Comparison of ENCODE assay signal across 8 mouse cellular contexts in genomic region chr17:65885697-65886529, GRCm38 (mm10). TPM values are rescaled to one million over a fixed set of nuclear protein-coding genes. Genes with fewer than 3 reads are reported as not detected.
DNase-seq lines count a peak whose midpoint lies in the region; ATAC-seq and TF ChIP-seq lines count a peak whose summit lies in the region.

TSS of gene Ralbp1 (minus strand) at chr17:65885798.

- H3K4me1 ChIP-seq in forebrain, embryonic 10.5 days: peaks cover 30% of the 10 kb centered on the region
- peaks cover 30% of the 10 kb centered on the region for H3K4me1 ChIP-seq in heart, embryonic 15.5 days (replicated peaks)
- peaks cover 10% of the 10 kb centered on the region for H3K4me1 ChIP-seq in lung, embryonic 14.5 days (ENCODE audit: insufficient read depth)

- DNase-seq in ovary, postnatal 14 days (ENCODE audit: low spot score): peak; percentile 20
- DNase-seq in ovary, postnatal 36 days (ENCODE audit: low spot score): no peak
- DNase-seq in brain, embryonic 14.5 days (ENCODE audit: low read depth): peak; percentile 79
- peak; percentile 27 for DNase-seq in forebrain, embryonic 10.5 days (ENCODE audit: extremely low spot score, low spot score)
- DNase-seq in large intestine, adult 2 months (ENCODE audit: low read depth, low spot score): no peak
- DNase-seq in lung, embryonic 14.5 days: peak; percentile 50

- peak within 1 kb of the TSS; percentile 94 for H3K27ac ChIP-seq in forebrain, embryonic 10.5 days
- peak within 1 kb of the TSS; percentile 98 for H3K27ac ChIP-seq in heart, embryonic 15.5 days
- H3K27ac ChIP-seq in lung, embryonic 14.5 days (ENCODE audit: low read depth): peak within 1 kb of the TSS; percentile 97

- H3K27me3 ChIP-seq in forebrain, embryonic 10.5 days (ENCODE audit: poor library complexity, severe bottlenecking): no peaks in the 10 kb centered on the region
- H3K27me3 ChIP-seq in heart, embryonic 15.5 days: no peaks in the 10 kb centered on the region
- no peaks in the 10 kb centered on the region for H3K27me3 ChIP-seq in lung, embryonic 14.5 days (ENCODE audit: insufficient read depth, low read length)

- H3K9me3 ChIP-seq in forebrain, embryonic 10.5 days: no peaks in the 10 kb centered on the region
- H3K9me3 ChIP-seq in heart, embryonic 15.5 days (replicated peaks): no peaks in the 10 kb centered on the region
- H3K9me3 ChIP-seq in lung, embryonic 14.5 days (ENCODE audit: low read depth, low read length): no peaks in the 10 kb centered on the region

- no peaks in the 10 kb centered on the region for H3K36me3 ChIP-seq in forebrain, embryonic 10.5 days (replicated peaks)
- H3K36me3 ChIP-seq in heart, embryonic 15.5 days: no peaks in the 10 kb centered on the region
- no peaks in the 10 kb centered on the region for H3K36me3 ChIP-seq in lung, embryonic 14.5 days (ENCODE audit: insufficient read depth)

- H3K9ac ChIP-seq in heart, embryonic 15.5 days: peak within 1 kb of the TSS; percentile 82
- H3K9ac ChIP-seq in lung, embryonic 14.5 days: peak within 1 kb of the TSS; percentile 84

- no peak for TF ChIP-seq CTCF in brain, embryonic 14.5 days (IDR thresholded peaks at IDR 0.05; ENCODE audit: borderline replicate concordance, extremely low read depth, insufficient read depth, insufficient read length)
- no peak for TF ChIP-seq CTCF in lung, embryonic 14.5 days (IDR thresholded peaks at IDR 0.05; ENCODE audit: low read depth)

- no peak for TF ChIP-seq POLR2A in brain, embryonic 14.5 days (IDR thresholded peaks at IDR 0.05; ENCODE audit: borderline replicate concordance, extremely low read depth, insufficient read depth, insufficient read length, poor library complexity, severe bottlenecking)

- WGBS in forebrain, embryonic 10.5 days: 18% methylated on average over 14 of the region's 14 CpGs
- 8% methylated on average over 14 of the region's 14 CpGs for WGBS in heart, embryonic 15.5 days
- WGBS in large intestine, adult 2 months: 2% methylated on average over 14 of the region's 14 CpGs
- 9% methylated on average over 14 of the region's 14 CpGs for WGBS in lung, embryonic 14.5 days

- H3K4me2 ChIP-seq in heart, embryonic 15.5 days: peak within 1 kb of the TSS; percentile 93
- peak within 1 kb of the TSS; percentile 81 for H3K4me2 ChIP-seq in lung, embryonic 14.5 days

- ATAC-seq in heart, embryonic 15.5 days (replicated peaks; ENCODE audit: insufficient number of reproducible peaks, insufficient read depth, low FRiP score, low read depth): no peak
- ATAC-seq in lung, embryonic 14.5 days (ENCODE audit: insufficient read depth): no peak
- ATAC-seq in neutrophil, adult 5-6 weeks (ENCODE audit: extremely low read depth, insufficient number of reproducible peaks, low FRiP score, poor library complexity, severe bottlenecking): 0 out of 2 replicates have a peak, but pooled peaks have one; percentile 21

- H3K4me3 ChIP-seq in forebrain, embryonic 10.5 days: peak within 1 kb of the TSS; percentile 73
- peak within 1 kb of the TSS; percentile 89 for H3K4me3 ChIP-seq in heart, embryonic 15.5 days
- H3K4me3 ChIP-seq in lung, embryonic 14.5 days (ENCODE audit: low read depth, low read length): peak within 1 kb of the TSS; percentile 97

RNA-seq across cellular contexts. Expression of gene Ralbp1, which starts in this region (rescaled TPM):
- 28.4 and 32.5 TPM in 2 replicates for polyA plus RNA-seq in brain, embryonic 14.5 days (2012; rRNA removed)
- 48.6 and 50.0 TPM in 2 replicates for polyA plus RNA-seq in forebrain, embryonic 10.5 days (2016; fragmentation: Nextera tagmentation; extraction: Ambion mirVana)
- 51.1 and 60.7 TPM in 2 replicates for polyA plus RNA-seq in heart, embryonic 15.5 days (2015; fragmentation: Nextera tagmentation; extraction: Ambion mirVana)
- 29.4 and 34.3 TPM in 2 replicates for polyA plus RNA-seq in large intestine, adult 2 months (2012; rRNA removed)
- 61.4 and 65.8 TPM in 2 replicates for polyA plus RNA-seq in lung, embryonic 14.5 days (2014; fragmentation: Nextera tagmentation; extraction: Ambion mirVana)
- 88.3 and 108 TPM in 2 replicates for total RNA-seq in neutrophil, adult 5-6 weeks (2017)

Comparison
In these comparisons a context has a peak if more than half of its experiments do, and no peak if none do; other contexts are left out.
1. DNase-seq: peak in ovary, postnatal 14 days (single experiment), brain, embryonic 14.5 days (single experiment), forebrain, embryonic 10.5 days (single experiment) and lung, embryonic 14.5 days (single experiment); none in ovary, postnatal 36 days (single experiment) and large intestine, adult 2 months (single experiment).
2. Peak in every context shown above with its lines, with median percentiles within 50 percentile points of each other: H3K27ac ChIP-seq and H3K4me3 ChIP-seq.